In genomic region chrX:103785681-103786080, GRCm38 (mm10) we compare ENCODE assay signal across 21 mouse cellular contexts. TPM values are rescaled to one million over a fixed set of nuclear protein-coding genes. Genes with fewer than 3 reads are reported as not detected.
A peak's percentile ranks its signal among the peaks of the same experiment; 100 is the strongest.
DNase-seq lines count a peak whose midpoint lies in the region.
"Had no signal": no experiment of that assay in that cellular context is flagged by ENCODE, and none has a peak within 500 bp of the region (broad histone marks: within the 10 kb centered on the region; RNA-seq: fewer than 3 reads in every experiment).

No protein-coding gene starts in this region.

- no peaks in the 10 kb centered on the region for H3K4me1 ChIP-seq in heart, embryonic 10.5 days
- H3K4me1 ChIP-seq: embryonic facial prominence, embryonic 10.5 days; forebrain, embryonic 15.5 days; hindbrain, embryonic 12.5 days; limb, embryonic 13.5 days; lung, embryonic 15.5 days; midbrain, embryonic 10.5 days; neural tube, embryonic 13.5 days had no signal

- no peaks in the 10 kb centered on the region for H3K9me3 ChIP-seq in heart, embryonic 10.5 days
- H3K9me3 ChIP-seq: embryonic facial prominence, embryonic 10.5 days; forebrain, embryonic 15.5 days; hindbrain, embryonic 12.5 days; limb, embryonic 13.5 days; lung, embryonic 15.5 days; midbrain, embryonic 10.5 days; neural tube, embryonic 13.5 days had no signal

- no peak overlapping the region for H3K27ac ChIP-seq in heart, embryonic 10.5 days
- H3K27ac ChIP-seq: embryonic facial prominence, embryonic 10.5 days; forebrain, embryonic 15.5 days; hindbrain, embryonic 12.5 days; limb, embryonic 13.5 days; liver, embryonic 14.5 days; lung, embryonic 15.5 days; midbrain, embryonic 10.5 days; neural tube, embryonic 13.5 days had no signal

- peaks cover 23% of the 10 kb centered on the region; the same call in 1 of the 2 replicates for H3K27me3 ChIP-seq in heart, embryonic 10.5 days (ENCODE audit: insufficient read depth, poor library complexity, severe bottlenecking)

- DNase-seq in adrenal gland, adult 2 months: peak; percentile 66
- DNase-seq in adrenal gland, adult 18-20 months (ENCODE audit: low spot score in 2 of 2): no peak
- DNase-seq in heart, adult 8-10 months (ENCODE audit: low spot score): peak; percentile 21
- DNase-seq in heart, embryonic 10.5 days (ENCODE audit: low spot score): no peak
- DNase-seq in ovary, postnatal 36 days (ENCODE audit: low spot score): peak; percentile 22
- DNase-seq in ovary, postnatal 14 days (ENCODE audit: low spot score): no peak
- peak; percentile 12 for DNase-seq in heart, postnatal 25 days (ENCODE audit: low spot score)
- DNase-seq in kidney, postnatal 10 days: no peak
- DNase-seq: cerebellum, adult 9-10 months; layer of hippocampus, adult 9-11 months; right cerebral cortex, postnatal 14 days; thymus, postnatal 25 days had no signal

- H3K4me3 ChIP-seq in heart, embryonic 10.5 days: no peak overlapping the region
- H3K4me3 ChIP-seq: embryonic facial prominence, embryonic 10.5 days; forebrain, embryonic 15.5 days; hindbrain, embryonic 12.5 days; limb, embryonic 13.5 days; lung, embryonic 15.5 days; midbrain, embryonic 10.5 days; myocyte; neural tube, embryonic 13.5 days had no signal

- H3K36me3 ChIP-seq in heart, embryonic 10.5 days: no peaks in the 10 kb centered on the region
- H3K36me3 ChIP-seq: embryonic facial prominence, embryonic 10.5 days; forebrain, embryonic 15.5 days; hindbrain, embryonic 12.5 days; limb, embryonic 13.5 days; lung, embryonic 15.5 days; midbrain, embryonic 10.5 days; neural tube, embryonic 13.5 days had no signal

- 54% methylated on average over 2 of the region's 2 CpGs for WGBS in heart, embryonic 10.5 days

- intact Hi-C loops in heart, postnatal 25 days (cut with DNase I): no loop called here

RNA-seq across cellular contexts. Expression of gene Slc16a2, which starts 36.1 kb away (rescaled TPM):
- 10 to 100 TPM; 30.7 to 46.6 TPM for total RNA-seq in adrenal gland, adult 2 months (2021)
- polyA plus RNA-seq in adrenal gland, adult 2 months (2012; rRNA removed): 45.9 and 51.8 TPM in 2 replicates
- 10 to 100 TPM; 25.2 to 52.4 TPM for total RNA-seq in adrenal gland, adult 18-20 months (2021)
- total RNA-seq in heart, adult 8-10 months (2022): 1 to 10 TPM; 6.1 to 7.3 (median 6.9) TPM
- polyA plus RNA-seq in heart, embryonic 10.5 days (2016; fragmentation: Nextera tagmentation; extraction: Ambion mirVana): 6.0 and 8.4 TPM in 2 replicates
- total RNA-seq in heart, postnatal 25 days (2021): 1 to 10 TPM; 8.6 to 9.2 TPM

Comparison
In these comparisons a context has a peak if more than half of its experiments do, and no peak if none do; other contexts are left out.
1. DNase-seq: peak in adrenal gland, adult 2 months (single experiment), heart, adult 8-10 months (single experiment), ovary, postnatal 36 days (single experiment) and heart, postnatal 25 days (single experiment); none in adrenal gland, adult 18-20 months (0 of 2), heart, embryonic 10.5 days (single experiment), ovary, postnatal 14 days (single experiment) and kidney, postnatal 10 days (single experiment).